In genomic region chr11:31564742-31565510, GRCm38 (mm10) we compare ENCODE assay signal across 9 mouse cellular contexts.
DNase-seq lines count a peak whose midpoint lies in the region; ATAC-seq and TF ChIP-seq lines count a peak whose summit lies in the region.
"Had no signal": no experiment of that assay in that cellular context is flagged by ENCODE, and none has a peak within 500 bp of the region (broad histone marks: within the 10 kb centered on the region; RNA-seq: fewer than 3 reads in every experiment).

No protein-coding gene starts in this region.

- peak; percentile 86 for ATAC-seq in intestine, embryonic 16.5 days
- ATAC-seq in lung, postnatal 0 days: peak; percentile 83
- no peak for ATAC-seq in liver, postnatal 0 days

- H3K9me3 ChIP-seq in intestine, embryonic 16.5 days (ENCODE audit: control insufficient read depth, low read length): no peaks in the 10 kb centered on the region
- no peaks in the 10 kb centered on the region for H3K9me3 ChIP-seq in lung, postnatal 0 days (ENCODE audit: low read length)
- H3K9me3 ChIP-seq in liver, postnatal 0 days (ENCODE audit: low read length): no peaks in the 10 kb centered on the region; the same call in 1 of the 2 replicates
- H3K9me3 ChIP-seq: G1E had no signal

- no peak overlapping the region for H3K4me2 ChIP-seq in intestine, embryonic 16.5 days (ENCODE audit: low read depth, low read length)
- H3K4me2 ChIP-seq in lung, postnatal 0 days (replicated peaks; ENCODE audit: low read depth, low read length): no peak overlapping the region
- H3K4me2 ChIP-seq in liver, postnatal 0 days (ENCODE audit: low read depth, low read length): no peak overlapping the region

- TF ChIP-seq EP300 in lung, postnatal 0 days (IDR thresholded peaks at IDR 0.05): no peak
- TF ChIP-seq EP300 in liver, postnatal 0 days (IDR thresholded peaks at IDR 0.05; ENCODE audit: low read depth): no peak

- H3K9ac ChIP-seq in intestine, embryonic 16.5 days (ENCODE audit: low read depth, low read length): no peak overlapping the region
- no peak overlapping the region for H3K9ac ChIP-seq in lung, postnatal 0 days (replicated peaks; ENCODE audit: low read depth)
- no peak overlapping the region for H3K9ac ChIP-seq in liver, postnatal 0 days (replicated peaks)

- H3K27me3 ChIP-seq in intestine, embryonic 16.5 days (replicated peaks; ENCODE audit: control insufficient read depth, insufficient read depth, low read length): no peaks in the 10 kb centered on the region
- H3K27me3 ChIP-seq in lung, postnatal 0 days (replicated peaks; ENCODE audit: insufficient read depth, low read length): no peaks in the 10 kb centered on the region
- no peaks in the 10 kb centered on the region for H3K27me3 ChIP-seq in liver, postnatal 0 days (ENCODE audit: insufficient read depth, low read length)

- peaks cover 12% of the 10 kb centered on the region for H3K4me1 ChIP-seq in intestine, embryonic 16.5 days (ENCODE audit: control insufficient read depth, insufficient read depth, low read length)
- no peaks in the 10 kb centered on the region for H3K4me1 ChIP-seq in lung, postnatal 0 days (ENCODE audit: insufficient read depth, low read depth, low read length)
- H3K4me1 ChIP-seq in liver, postnatal 0 days (ENCODE audit: insufficient read depth): no peaks in the 10 kb centered on the region

- intact Hi-C loops in gastrocnemius, postnatal 14 days (cut with DNase I; ENCODE audit: low total_unique reads): no loop called here
- intact Hi-C loops in left cerebral cortex, postnatal 25 days (cut with DNase I): no loop called here

- no peak overlapping the region for H3K4me3 ChIP-seq in intestine, embryonic 16.5 days (ENCODE audit: low read length)
- H3K4me3 ChIP-seq in lung, postnatal 0 days (ENCODE audit: low read depth, low read length): no peak overlapping the region
- no peak overlapping the region for H3K4me3 ChIP-seq in liver, postnatal 0 days (ENCODE audit: low read depth, low read length)

- TF ChIP-seq CTCF in lung, postnatal 0 days (IDR thresholded peaks at IDR 0.05): no peak
- no peak for TF ChIP-seq CTCF in liver, postnatal 0 days (IDR thresholded peaks at IDR 0.05; ENCODE audit: low read depth)

- H3K36me3 ChIP-seq in intestine, embryonic 16.5 days (ENCODE audit: control insufficient read depth, insufficient read depth, low read length): no peaks in the 10 kb centered on the region
- H3K36me3 ChIP-seq in lung, postnatal 0 days (ENCODE audit: insufficient read depth, low read length): no peaks in the 10 kb centered on the region
- no peaks in the 10 kb centered on the region for H3K36me3 ChIP-seq in liver, postnatal 0 days (replicated peaks; ENCODE audit: insufficient read depth, low read length)
- H3K36me3 ChIP-seq: G1E had no signal

- peak; percentile 60 for DNase-seq in Muller cell, postnatal 12 days (ENCODE audit: inconsistent ontology term)
- peak; percentile 32 for DNase-seq in gastrocnemius, postnatal 14 days
- DNase-seq in lung, postnatal 0 days (ENCODE audit: low spot score): peak; percentile 81
- no peak for DNase-seq in right cerebral cortex, postnatal 14 days
- no peak for DNase-seq in left cerebral cortex, postnatal 25 days (ENCODE audit: low spot score in 2 of 2)
- no peak for DNase-seq in liver, postnatal 0 days
- DNase-seq in layer of hippocampus, postnatal 36 days: no peak

- WGBS in intestine, embryonic 16.5 days: 57% methylated on average over 13 of the region's 13 CpGs
- WGBS in lung, postnatal 0 days: 57% methylated on average over 13 of the region's 13 CpGs
- 69% methylated on average over 13 of the region's 13 CpGs for WGBS in liver, postnatal 0 days (ENCODE audit: insufficient replicate concordance)

- H3K27ac ChIP-seq in intestine, embryonic 16.5 days (ENCODE audit: low read length): peak overlapping the region; percentile 43
- H3K27ac ChIP-seq in lung, postnatal 0 days (ENCODE audit: low read length): peak overlapping the region; percentile 38; the same call in 1 of the 2 replicates
- H3K27ac ChIP-seq in liver, postnatal 0 days (ENCODE audit: low read depth): no peak overlapping the region

Comparison
In these comparisons a context has a peak if more than half of its experiments do, and no peak if none do; other contexts are left out.
1. DNase-seq: peak in Muller cell, postnatal 12 days (single experiment), gastrocnemius, postnatal 14 days (single experiment) and lung, postnatal 0 days (single experiment); none in right cerebral cortex, postnatal 14 days (single experiment), left cerebral cortex, postnatal 25 days (0 of 2), liver, postnatal 0 days (single experiment) and layer of hippocampus, postnatal 36 days (0 of 2).